Mouse (Mus musculus): ENCODE data around the gene Sgsm3. TPM values are rescaled to one million over a fixed set of nuclear protein-coding genes. Genes with fewer than 3 reads are reported as not detected.
"Not testable (repeated sequence)": the region's sequence is repeated elsewhere in the genome, so short reads cannot be mapped to it uniquely, and the experiment has no call there.

Gene Sgsm3
- total RNA-seq (2021), result 10 to 100 TPM; 17.3 to 19.2 TPM
- long read RNA-seq, experiment 1, transcript Sgsm3-208 (22 exons, 2,997 nt), result major isoform, 29 of 37 reads
- long read RNA-seq, experiment 1, partial matches to known transcripts, result 3 of 37 reads
- long read RNA-seq, experiment 1, other reads (novel, unspliced or antisense), result 5 of 37 reads
- long read RNA-seq, experiment 2, transcript Sgsm3-208 (22 exons, 2,997 nt), result major isoform, 31 of 42 reads
- long read RNA-seq, experiment 2, partial matches to known transcripts, result 2 of 42 reads
- long read RNA-seq, experiment 2, other reads (novel, unspliced or antisense), result 9 of 42 reads

- peak; percentile 82 for DNase-seq (ENCODE audit: low spot score)
Observed at GRCm38 (mm10) chr15:80977620-80978334, at the start of gene Sgsm3. Gene Sgsm3 (plus strand): TSS chr15:80977765.

GRCm38 (mm10) chr15:80928811-80929355 lies 48.7 kb upstream of the Sgsm3 start:
- no peak for DNase-seq (ENCODE audit: low spot score)

- no peak for DNase-seq (ENCODE audit: low spot score)
Observed at GRCm38 (mm10) chr15:80930048-80930571, 47.5 kb upstream of the Sgsm3 start.

- not testable (repeated sequence) for DNase-seq (ENCODE audit: low spot score)
Observed at GRCm38 (mm10) chr15:80930676-80931320, 46.8 kb upstream of the Sgsm3 start.

- DNase-seq (ENCODE audit: low spot score), result no peak
Observed at GRCm38 (mm10) chr15:80931345-80931960, 46.1 kb upstream of the Sgsm3 start.

- DNase-seq (ENCODE audit: low spot score), result no peak
Observed at GRCm38 (mm10) chr15:80934841-80935240, 42.7 kb upstream of the Sgsm3 start.

- no peak for DNase-seq (ENCODE audit: low spot score)
Observed at GRCm38 (mm10) chr15:80936686-80937085, 40.9 kb upstream of the Sgsm3 start.

- DNase-seq (ENCODE audit: low spot score), result no peak
Observed at GRCm38 (mm10) chr15:80938615-80939014, 39.0 kb upstream of the Sgsm3 start.

- DNase-seq (ENCODE audit: low spot score), result no peak
Observed at GRCm38 (mm10) chr15:80939401-80939800, 38.2 kb upstream of the Sgsm3 start.

GRCm38 (mm10) chr15:80941468-80942040 lies 36.0 kb upstream of the Sgsm3 start:
- no peak for DNase-seq (ENCODE audit: low spot score)

- DNase-seq (ENCODE audit: low spot score), result no peak
Observed at GRCm38 (mm10) chr15:80945851-80946250, 31.7 kb upstream of the Sgsm3 start.

GRCm38 (mm10) chr15:80948145-80949135 lies 29.1 kb upstream of the Sgsm3 start, which contains the start of gene Adsl:
Gene Adsl (plus strand): TSS chr15:80948490.
- peak; percentile 88 for DNase-seq (ENCODE audit: low spot score)

- DNase-seq (ENCODE audit: low spot score), result no peak
Observed at GRCm38 (mm10) chr15:80949431-80949830, 28.1 kb upstream of the Sgsm3 start.

GRCm38 (mm10) chr15:80950055-80950454 lies 27.5 kb upstream of the Sgsm3 start:
- no peak for DNase-seq (ENCODE audit: low spot score)

GRCm38 (mm10) chr15:80953971-80954370 lies 23.6 kb upstream of the Sgsm3 start:
- no peak for DNase-seq (ENCODE audit: low spot score)

GRCm38 (mm10) chr15:80954861-80955260 lies 22.7 kb upstream of the Sgsm3 start:
- DNase-seq (ENCODE audit: low spot score), result no peak

- peak; percentile 63 for DNase-seq (ENCODE audit: low spot score)
Observed at GRCm38 (mm10) chr15:80955836-80956438, 21.6 kb upstream of the Sgsm3 start.

- no peak for DNase-seq (ENCODE audit: low spot score)
Observed at GRCm38 (mm10) chr15:80969371-80969770, 8.2 kb upstream of the Sgsm3 start.

- DNase-seq (ENCODE audit: low spot score), result no peak
Observed at GRCm38 (mm10) chr15:80974311-80974710, 3.3 kb upstream of the Sgsm3 start.
